Mouse (Mus musculus) kidney, embryonic 15.5 days (tissue): ENCODE results near the gene Mafg. TPM values are rescaled to one million over a fixed set of nuclear protein-coding genes. Genes with fewer than 3 reads are reported as not detected.
"Not testable (repeated sequence)": the region's sequence is repeated elsewhere in the genome, so short reads cannot be mapped to it uniquely, and the experiment has no call there.

Experiments
- ATAC-seq: fragments of 200-750 bp; cut with Nextera tagmentation; replicated peaks from 2 replicates; pipeline ENCODE4 v1.8.0; 2017; ENCODE audit warnings: moderate TSS enrichment; ENCODE audit not compliant: low FRiP score
- H3K27ac ChIP-seq: fragments of 300-500 bp; sonication (generic); 2 replicates; pipeline ENCODE4 v1.5.1; 2015; ENCODE audit warnings: mild to moderate bottlenecking, inconsistent platforms
- H3K27me3 ChIP-seq: fragments of 300-500 bp; sonication (generic); 2 replicates; pipeline ENCODE4 v1.6.1; 2015; ENCODE audit warnings: inconsistent platforms
- H3K36me3 ChIP-seq: fragments of 300-500 bp; sonication (generic); 2 replicates; pipeline ENCODE4 v1.6.1; 2015; ENCODE audit warnings: inconsistent platforms
- H3K4me1 ChIP-seq: fragments of 300-500 bp; sonication (generic); 2 replicates; pipeline ENCODE4 v1.6.1; 2015; ENCODE audit warnings: inconsistent platforms
- H3K4me2 ChIP-seq: fragments of 300-500 bp; sonication (generic); 2 replicates; pipeline ENCODE4 v1.6.1; 2015; ENCODE audit warnings: moderate library complexity, mild to moderate bottlenecking, inconsistent platforms
- H3K4me3 ChIP-seq: fragments of 300-500 bp; sonication (generic); replicated peaks from 2 replicates; pipeline ENCODE4 v1.5.1; 2015; ENCODE audit warnings: mild to moderate bottlenecking, inconsistent platforms
- H3K9ac ChIP-seq: fragments of 300-500 bp; sonication (generic); 2 replicates; pipeline ENCODE4 v1.6.1; 2015; ENCODE audit warnings: mild to moderate bottlenecking, inconsistent platforms
- H3K9me3 ChIP-seq: fragments of 300-500 bp; sonication (generic); replicated peaks from 2 replicates; pipeline ENCODE4 v1.6.1; 2016; ENCODE audit warnings: inconsistent platforms
- WGBS: fragments of 180-500 bp; shearing (Covaris S2); methylation state at CpG from one replicate; pipeline ENCODE4 v1.1.7; 2015; ENCODE audit warnings: mixed read lengths; 5-methylcytosine and 5-hydroxymethylcytosine counted together
- polyA plus RNA-seq: library from polyadenylated mRNA; unstranded; fragments of >200 nt; fragmentation: Nextera tagmentation; extraction: Ambion mirVana; gene quantifications from 2 replicates; pipeline ENCODE4 v1.2.1, GENCODE M21; 2015

Gene Mafg
- polyA plus RNA-seq = 32.2 and 35.9 TPM in 2 replicates

- Histone ChIP-seq H3K9ac (peak within 1 kb of the TSS; percentile 88), H3K36me3 (peaks cover 12% of the 10 kb centered on the region), H3K27me3 (no peaks in the 10 kb centered on the region), H3K4me3 (peak within 1 kb of the TSS; percentile 98), H3K9me3 (no peaks in the 10 kb centered on the region), H3K27ac (peak within 1 kb of the TSS; percentile 92), H3K4me2 (peak within 1 kb of the TSS; percentile 90), H3K4me1 (peaks cover 44% of the 10 kb centered on the region)
- ATAC-seq = peak; percentile 90
- WGBS = 11% methylated on average over 58 of the region's 58 CpGs
Measured at GRCm38 (mm10) chr11:120633520-120634343, at the start of gene Mafg. TSS of gene Mafg (minus strand) at chr11:120633600.

GRCm38 (mm10) chr11:120682683-120683082, 49.3 kb upstream of the Mafg start:
- 95% methylated on average over 5 of the region's 5 CpGs for WGBS
- Histone ChIP-seq H3K4me1 (no peaks in the 10 kb centered on the region), H3K27me3 (no peaks in the 10 kb centered on the region), H3K4me3 (no peak overlapping the region), H3K9ac (no peak overlapping the region), H3K36me3 (peaks cover 84% of the 10 kb centered on the region), H3K9me3 (no peaks in the 10 kb centered on the region), H3K4me2 (no peak overlapping the region), H3K27ac (no peak overlapping the region)
- ATAC-seq = no peak

- Histone ChIP-seq H3K27ac (no peak overlapping the region), H3K36me3 (peaks cover 82% of the 10 kb centered on the region), H3K27me3 (no peaks in the 10 kb centered on the region), H3K9ac (no peak overlapping the region), H3K9me3 (no peaks in the 10 kb centered on the region), H3K4me3 (no peak overlapping the region), H3K4me2 (no peak overlapping the region), H3K4me1 (0 out of 2 replicates have a peak, but pooled peaks cover 2% of the 10 kb centered on the region)
- no peak for ATAC-seq
- 84% methylated on average over 3 of the region's 3 CpGs for WGBS
Measured at GRCm38 (mm10) chr11:120679909-120680308, 46.5 kb upstream of the Mafg start.

- Histone ChIP-seq H3K9ac (no peak overlapping the region), H3K4me1 (peaks cover 20% of the 10 kb centered on the region), H3K27ac (no peak overlapping the region), H3K27me3 (no peaks in the 10 kb centered on the region), H3K4me3 (no peak overlapping the region), H3K9me3 (no peaks in the 10 kb centered on the region), H3K4me2 (no peak overlapping the region), H3K36me3 (peaks cover 61% of the 10 kb centered on the region)
- no peak for ATAC-seq
- 91% methylated on average over 4 of the region's 4 CpGs for WGBS
Measured at GRCm38 (mm10) chr11:120676951-120677350, 43.6 kb upstream of the Mafg start.

- H3K9me3 ChIP-seq, ATAC-seq, H3K27ac ChIP-seq, H3K9ac ChIP-seq, H3K27me3 ChIP-seq, H3K4me2 ChIP-seq, H3K4me3 ChIP-seq: not testable (repeated sequence)
- H3K36me3 ChIP-seq = peaks cover 53% of the 10 kb centered on the region
- 79% methylated on average over 5 of the region's 5 CpGs for WGBS
- peaks cover 20% of the 10 kb centered on the region for H3K4me1 ChIP-seq
Measured at GRCm38 (mm10) chr11:120675875-120676274, 42.5 kb upstream of the Mafg start.

GRCm38 (mm10) chr11:120673594-120674122, 40.3 kb upstream of the Mafg start:
- Histone ChIP-seq H3K4me2 (peak overlapping the region; percentile 83), H3K27me3 (no peaks in the 10 kb centered on the region), H3K27ac (peak overlapping the region; percentile 93), H3K4me1 (peaks cover 20% of the 10 kb centered on the region), H3K4me3 (peak overlapping the region; percentile 93), H3K9ac (peak overlapping the region; percentile 70), H3K36me3 (peaks cover 30% of the 10 kb centered on the region), H3K9me3 (no peaks in the 10 kb centered on the region)
- 38% methylated on average over 12 of the region's 12 CpGs for WGBS
- peak; percentile 12 for ATAC-seq

GRCm38 (mm10) chr11:120672687-120673593, 39.5 kb upstream of the Mafg start, which contains the start of gene Aspscr1:
TSS of gene Aspscr1 (plus strand) at chr11:120672973.
- Histone ChIP-seq H3K9me3 (no peaks in the 10 kb centered on the region), H3K27me3 (no peaks in the 10 kb centered on the region), H3K9ac (peak within 1 kb of the TSS; percentile 70), H3K4me2 (peak within 1 kb of the TSS; percentile 83), H3K4me1 (peaks cover 20% of the 10 kb centered on the region), H3K4me3 (peak within 1 kb of the TSS; percentile 93), H3K27ac (peak within 1 kb of the TSS; percentile 93), H3K36me3 (peaks cover 23% of the 10 kb centered on the region)
- WGBS = under 1% methylated on average over 79 of the region's 83 CpGs
- ATAC-seq = peak; percentile 98

GRCm38 (mm10) chr11:120666617-120667016, 33.2 kb upstream of the Mafg start:
- no peaks in the 10 kb centered on the region for H3K36me3 ChIP-seq

GRCm38 (mm10) chr11:120665406-120665805, 32.0 kb upstream of the Mafg start:
- Histone ChIP-seq H3K4me2 (no peak overlapping the region), H3K4me1 (peaks cover 16% of the 10 kb centered on the region), H3K9me3 (no peaks in the 10 kb centered on the region), H3K4me3 (no peak overlapping the region), H3K27ac (no peak overlapping the region), H3K27me3 (peaks cover 37% of the 10 kb centered on the region), H3K9ac (no peak overlapping the region), H3K36me3 (no peaks in the 10 kb centered on the region)
- no peak for ATAC-seq
- 59% methylated on average over 3 of the region's 3 CpGs for WGBS

More at GRCm38 (mm10) chr11:120666617-120667016, 33.2 kb upstream of the Mafg start:
- Histone ChIP-seq H3K4me1 (peaks cover 4% of the 10 kb centered on the region; the same call in 1 of the 2 replicates), H3K9me3 (no peaks in the 10 kb centered on the region), H3K27ac (no peak overlapping the region), H3K4me2 (no peak overlapping the region), H3K9ac (no peak overlapping the region), H3K27me3 (peaks cover 25% of the 10 kb centered on the region), H3K4me3 (no peak overlapping the region)
- no peak for ATAC-seq
- 8% methylated on average over 3 of the region's 3 CpGs for WGBS

GRCm38 (mm10) chr11:120663714-120664113, 30.3 kb upstream of the Mafg start:
- no peak overlapping the region for H3K27ac ChIP-seq
- peaks cover 54% of the 10 kb centered on the region for H3K27me3 ChIP-seq
- no peak overlapping the region for H3K4me3 ChIP-seq
- H3K36me3 ChIP-seq = no peaks in the 10 kb centered on the region
- H3K4me1 ChIP-seq = peaks cover 32% of the 10 kb centered on the region
- H3K4me2 ChIP-seq = no peak overlapping the region
- 94% methylated on average over 5 of the region's 5 CpGs for WGBS
- no peak overlapping the region for H3K9ac ChIP-seq
- H3K9me3 ChIP-seq = no peaks in the 10 kb centered on the region
- no peak for ATAC-seq

- H3K36me3 ChIP-seq = no peaks in the 10 kb centered on the region
- WGBS = 77% methylated on average over 6 of the region's 6 CpGs
- H3K9me3 ChIP-seq = no peaks in the 10 kb centered on the region
- ATAC-seq = no peak
- no peak overlapping the region for H3K9ac ChIP-seq
- no peak overlapping the region for H3K27ac ChIP-seq
- peaks cover 63% of the 10 kb centered on the region for H3K27me3 ChIP-seq
- no peak overlapping the region for H3K4me2 ChIP-seq
- no peak overlapping the region for H3K4me3 ChIP-seq
- peaks cover 32% of the 10 kb centered on the region for H3K4me1 ChIP-seq
Measured at GRCm38 (mm10) chr11:120662759-120663158, 29.4 kb upstream of the Mafg start.
